ENCODE assay signal across 8 mouse cellular contexts in genomic region chr9:64021853-64022561, GRCm38 (mm10). TPM values are rescaled to one million over a fixed set of nuclear protein-coding genes. Genes with fewer than 3 reads are reported as not detected.
DNase-seq lines count a peak whose midpoint lies in the region; ATAC-seq and TF ChIP-seq lines count a peak whose summit lies in the region.

Smad6 (minus strand) TSS chr9:64022059.

- ATAC-seq in heart, embryonic 13.5 days (ENCODE audit: extremely low read depth, insufficient number of reproducible peaks, low FRiP score, low TSS enrichment), result peak; percentile 44
- ATAC-seq in liver, embryonic 12.5 days, result 0 out of 2 replicates have a peak, but pooled peaks have one; percentile 6

- peak within 1 kb of the TSS; percentile 100 for H3K9ac ChIP-seq in heart, embryonic 13.5 days
- H3K9ac ChIP-seq in liver, embryonic 12.5 days, result peak within 1 kb of the TSS; percentile 76

- DNase-seq in adrenal gland, postnatal 25 days, result peak; percentile 90
- peak; percentile 98 for DNase-seq in fibroblast of lung, adult 2 months (ENCODE audit: low read depth)
- DNase-seq in kidney, postnatal 10 days, result peak; percentile 95
- DNase-seq in naive thymus-derived CD4-positive, alpha-beta T cell, adult 2 months (ENCODE audit: low read depth), result peak; percentile 73
- peak; percentile 8 for DNase-seq in telencephalon, adult 2 months (ENCODE audit: low read depth, low spot score)

- peak within 1 kb of the TSS; percentile 53 for H3K4me3 ChIP-seq in C2C12 (ENCODE audit: insufficient read depth, poor library complexity, severe bottlenecking)
- H3K4me3 ChIP-seq in heart, embryonic 13.5 days, result peak within 1 kb of the TSS; percentile 93
- H3K4me3 ChIP-seq in liver, embryonic 12.5 days, result peak within 1 kb of the TSS; percentile 66

- H3K4me1 ChIP-seq in heart, embryonic 13.5 days, result peaks cover 49% of the 10 kb centered on the region
- peaks cover 97% of the 10 kb centered on the region for H3K4me1 ChIP-seq in liver, embryonic 12.5 days

- no peaks in the 10 kb centered on the region for H3K36me3 ChIP-seq in C2C12 (ENCODE audit: control insufficient read depth, insufficient read depth)
- H3K36me3 ChIP-seq in heart, embryonic 13.5 days, result peaks cover 23% of the 10 kb centered on the region
- H3K36me3 ChIP-seq in liver, embryonic 12.5 days, result peaks cover 5% of the 10 kb centered on the region; the same call in 1 of the 2 replicates

- H3K79me3 ChIP-seq in C2C12 (ENCODE audit: low read depth), result no peaks in the 10 kb centered on the region

- peak within 1 kb of the TSS; percentile 99 for H3K27ac ChIP-seq in heart, embryonic 13.5 days (replicated peaks)
- H3K27ac ChIP-seq in liver, embryonic 12.5 days, result peak within 1 kb of the TSS; percentile 94

- H3K79me2 ChIP-seq in C2C12 (ENCODE audit: control insufficient read depth, insufficient read depth), result peaks cover 44% of the 10 kb centered on the region

- WGBS in heart, embryonic 13.5 days, result under 1% methylated on average over 60 of the region's 60 CpGs
- WGBS in liver, embryonic 12.5 days (ENCODE audit: insufficient replicate concordance), result under 1% methylated on average over 60 of the region's 60 CpGs

- H3K9me3 ChIP-seq in heart, embryonic 13.5 days, result no peaks in the 10 kb centered on the region
- no peaks in the 10 kb centered on the region for H3K9me3 ChIP-seq in liver, embryonic 12.5 days (replicated peaks)

- H3K27me3 ChIP-seq in C2C12 (ENCODE audit: control insufficient read depth, insufficient read depth, insufficient read length), result no peaks in the 10 kb centered on the region
- H3K27me3 ChIP-seq in heart, embryonic 13.5 days (replicated peaks), result no peaks in the 10 kb centered on the region
- H3K27me3 ChIP-seq in liver, embryonic 12.5 days (replicated peaks), result peaks cover 41% of the 10 kb centered on the region

- H3ac ChIP-seq in C2C12 (ENCODE audit: control insufficient read depth, insufficient read length, low read depth), result peak within 1 kb of the TSS; percentile 84

- TF ChIP-seq CTCF in C2C12 (IDR thresholded peaks at IDR 0.05; ENCODE audit: control insufficient read depth, insufficient read depth, insufficient read length), result no peak

- peak within 1 kb of the TSS; percentile 98 for H3K4me2 ChIP-seq in heart, embryonic 13.5 days
- H3K4me2 ChIP-seq in liver, embryonic 12.5 days, result peak within 1 kb of the TSS; percentile 98

TF ChIP-seq in C2C12, 6 proteins besides CTCF, POLR2A, EP300 and RAD21:
- TF ChIP-seq MYOD1 (IDR thresholded peaks at IDR 0.05; ENCODE audit: control insufficient read depth, insufficient read length, low read depth), result no peak
- TF ChIP-seq MAX (IDR thresholded peaks at IDR 0.05), result peak; percentile 52
- TF ChIP-seq USF1 (IDR thresholded peaks at IDR 0.05; ENCODE audit: low read depth), result peak; percentile 65
- peak; percentile 99 for TF ChIP-seq CEBPB (IDR thresholded peaks at IDR 0.05; ENCODE audit: low read depth)
- TF ChIP-seq FOSL1 (IDR thresholded peaks at IDR 0.05; ENCODE audit: insufficient read depth, low read length, poor library complexity, severe bottlenecking), result no peak
- no peak for TF ChIP-seq MYOG (IDR thresholded peaks at IDR 0.05; ENCODE audit: control insufficient read depth, extremely low read depth, insufficient read length)
TF ChIP-seq in C2C12: peak in this region for 3.

RNA-seq across cellular contexts. Expression of gene Smad6, which starts in this region (rescaled TPM):
- polyA plus RNA-seq in C2C12 (2012; fragmentation: generic; extraction: Trizol), result 15.4 TPM
- total RNA-seq in adrenal gland, postnatal 25 days (2021), result 12.9 and 13.6 TPM in 2 replicates
- polyA plus RNA-seq in heart, embryonic 13.5 days (2015; fragmentation: Nextera tagmentation; extraction: Ambion mirVana), result 18.5 and 19.3 TPM in 2 replicates
- 11.7 and 12.9 TPM in 2 replicates for polyA plus RNA-seq in liver, embryonic 12.5 days (2016; fragmentation: Nextera tagmentation; extraction: Ambion mirVana)

Comparison
In these comparisons a context has a peak if more than half of its experiments do, and no peak if none do; other contexts are left out.
1. Peak in every context shown above with its lines: DNase-seq, ATAC-seq, H3K4me3 ChIP-seq and H3K27ac ChIP-seq.
2. DNase-seq: peak in every context shown above with its lines; median percentile 98 in fibroblast of lung, adult 2 months; 95 in kidney, postnatal 10 days; 90 in adrenal gland, postnatal 25 days; 73 in naive thymus-derived CD4-positive, alpha-beta T cell, adult 2 months; 8 in telencephalon, adult 2 months.